Mouse (Mus musculus) MEL (cell line): ENCODE results near the gene Adgrb3. TPM values are rescaled to one million over a fixed set of nuclear protein-coding genes. Genes with fewer than 3 reads are reported as not detected.

Source experiments
- DNase-seq: peaks from one replicate; pipeline ENCODE4 v3.0.0; 2011; ENCODE audit warnings: low read depth, low spot score
- H3K27ac ChIP-seq: 2 replicates; pipeline ENCODE4 v1.5.1; 2012; ENCODE audit warnings: low read depth, mild to moderate bottlenecking, control low read depth, low read length, moderate library complexity; ENCODE audit not compliant: control insufficient read depth
- H3K27me3 ChIP-seq, 2 experiments: fragments of 150-350 bp in 1 of 2; sonication (generic) in 1 of 2; 2 replicates each; pipeline ENCODE4 v1.6.1; 2012; ENCODE audit warnings: low read length in 2 of 2, mild to moderate bottlenecking in 2 of 2, improper control_type of control experiment in 1 of 2, moderate library complexity in 1 of 2; ENCODE audit not compliant: insufficient read depth in 2 of 2, control insufficient read depth in 1 of 2
- H3K36me3 ChIP-seq, 2 experiments: 2 replicates each; pipeline ENCODE4 v1.6.1; 2012 to 2014; ENCODE audit warnings: low read length in 2 of 2, improper control_type of control experiment in 1 of 2, inconsistent platforms in 1 of 2, mild to moderate bottlenecking in 1 of 2; ENCODE audit not compliant: insufficient read depth in 2 of 2, control insufficient read depth in 1 of 2
- H3K4me1 ChIP-seq, 2 experiments: fragments of 150-350 bp in 1 of 2; sonication (generic) in 1 of 2; 2 replicates each; pipeline ENCODE4 v1.6.1; 2012; ENCODE audit warnings: low read length in 2 of 2, improper control_type of control experiment in 1 of 2, mild to moderate bottlenecking in 1 of 2; ENCODE audit not compliant: insufficient read depth in 2 of 2, control insufficient read depth in 1 of 2
- H3K4me3 ChIP-seq, 2 experiments: fragments of 150-350 bp in 1 of 2; sonication (generic) in 1 of 2; 2 replicates each; pipeline ENCODE4 v1.5.1; 2012; ENCODE audit warnings: low read depth in 2 of 2, low read length in 2 of 2, mild to moderate bottlenecking in 2 of 2, moderate library complexity in 2 of 2, control low read depth in 1 of 2, improper control_type of control experiment in 1 of 2; ENCODE audit not compliant: control insufficient read depth in 1 of 2, insufficient read depth in 1 of 2
- H3K79me2 ChIP-seq: 2 replicates; pipeline ENCODE4 v1.6.1; 2012; ENCODE audit warnings: mild to moderate bottlenecking, low read length, moderate library complexity; ENCODE audit not compliant: control insufficient read depth, poor library complexity, insufficient read depth
- H3K9ac ChIP-seq: 2 replicates; pipeline ENCODE4 v1.6.1; 2012; ENCODE audit warnings: low read depth, mild to moderate bottlenecking, control low read depth, low read length, moderate library complexity; ENCODE audit not compliant: control insufficient read depth, poor library complexity, severe bottlenecking
- H3K9me3 ChIP-seq: fragments of 150-350 bp; sonication (generic); replicated peaks from 2 replicates; pipeline ENCODE4 v1.6.1; 2012; ENCODE audit warnings: mild to moderate bottlenecking, low read length, improper control_type of control experiment, moderate library complexity; ENCODE audit not compliant: insufficient read depth
- BHLHE40 ChIP-seq: IDR thresholded peaks from 2 replicates; pipeline ENCODE4 v1.6.1; 2012; ENCODE audit warnings: low read depth, mild to moderate bottlenecking, inconsistent platforms, low read length, improper control_type of control experiment, borderline replicate concordance
- CHD1 ChIP-seq: IDR thresholded peaks from 2 replicates; pipeline ENCODE4 v1.6.1; 2012; ENCODE audit warnings: low read depth, mild to moderate bottlenecking, inconsistent platforms, low read length, improper control_type of control experiment
- CHD2 ChIP-seq: IDR thresholded peaks from 2 replicates; pipeline ENCODE4 v1.6.1; 2011; ENCODE audit warnings: low read length, improper control_type of control experiment
- CTCF ChIP-seq, 3 experiments: IDR thresholded peaks in 2 of 3; conservative IDR thresholded peaks in 1 of 3; 2 replicates each; pipeline ENCODE4 v1.5.1; 2011 to 2012; ENCODE audit warnings: low read length in 3 of 3, low read depth in 2 of 3, mild to moderate bottlenecking in 2 of 3, improper control_type of control experiment in 1 of 3, inconsistent platforms in 1 of 3, mixed read lengths in 1 of 3, moderate library complexity in 1 of 3; ENCODE audit not compliant: control insufficient read depth in 1 of 3, insufficient read depth in 1 of 3, poor library complexity in 1 of 3, severe bottlenecking in 1 of 3
- E2F4 ChIP-seq: IDR thresholded peaks from 2 replicates; pipeline ENCODE4 v1.6.1; 2011; ENCODE audit warnings: low read depth, low read length, improper control_type of control experiment, borderline replicate concordance
- ELF1 ChIP-seq: IDR thresholded peaks from 2 replicates; pipeline ENCODE4 v1.6.1; 2014; ENCODE audit warnings: low read depth, mild to moderate bottlenecking, inconsistent platforms, low read length, improper control_type of control experiment, moderate library complexity
- EP300 ChIP-seq, 2 experiments: IDR thresholded peaks; 2 replicates each; pipeline ENCODE4 v1.6.1; 2011; ENCODE audit warnings: improper control_type of control experiment in 2 of 2, low read length in 2 of 2, low read depth in 1 of 2, mild to moderate bottlenecking in 1 of 2
- HCFC1 ChIP-seq: IDR thresholded peaks from 2 replicates; pipeline ENCODE4 v1.6.1; 2012; ENCODE audit warnings: low read depth, mild to moderate bottlenecking, inconsistent platforms, low read length, improper control_type of control experiment, moderate library complexity
- KAT2A ChIP-seq: conservative IDR thresholded peaks from 2 replicates; pipeline ENCODE4 v1.6.1; 2012; ENCODE audit warnings: low read depth, low read length, improper control_type of control experiment, inconsistent platforms
- MAFK ChIP-seq: IDR thresholded peaks from 2 replicates; pipeline ENCODE4 v1.6.1; 2011; ENCODE audit warnings: low read depth, mild to moderate bottlenecking, low read length, improper control_type of control experiment, borderline replicate concordance
- MAX ChIP-seq: IDR thresholded peaks from 2 replicates; pipeline ENCODE4 v1.6.1; 2011; ENCODE audit warnings: low read length, improper control_type of control experiment
- MAZ ChIP-seq: IDR thresholded peaks from 2 replicates; pipeline ENCODE4 v1.6.1; 2012; ENCODE audit warnings: low read depth, mild to moderate bottlenecking, inconsistent platforms, low read length, improper control_type of control experiment
- MEF2A ChIP-seq: IDR thresholded peaks from 2 replicates; pipeline ENCODE4 v1.6.1; 2014; ENCODE audit warnings: low read depth, mild to moderate bottlenecking, inconsistent platforms, low read length, improper control_type of control experiment; ENCODE audit not compliant: poor library complexity, insufficient replicate concordance, severe bottlenecking; ENCODE audit errors: extremely low read depth
- MXI1 ChIP-seq: IDR thresholded peaks from 2 replicates; pipeline ENCODE4 v1.6.1; 2011; ENCODE audit warnings: mild to moderate bottlenecking, low read depth, low read length, improper control_type of control experiment
- MYC ChIP-seq: IDR thresholded peaks from 2 replicates; pipeline ENCODE4 v1.6.1; 2011; ENCODE audit warnings: low read depth, mild to moderate bottlenecking, low read length, improper control_type of control experiment, moderate library complexity
- NELFE ChIP-seq: IDR thresholded peaks from 2 replicates; pipeline ENCODE4 v1.6.1; 2011; ENCODE audit warnings: low read depth, low read length, improper control_type of control experiment
- POLR2A ChIP-seq, 2 experiments: IDR thresholded peaks; 2 replicates each; pipeline ENCODE4 v1.6.1; 2011 to 2012; ENCODE audit warnings: low read length in 2 of 2, mild to moderate bottlenecking in 2 of 2, control low read depth in 1 of 2, improper control_type of control experiment in 1 of 2, low read depth in 1 of 2, moderate library complexity in 1 of 2; ENCODE audit not compliant: control insufficient read depth in 1 of 2, insufficient read depth in 1 of 2, poor library complexity in 1 of 2
- POLR2AphosphoS2 ChIP-seq: IDR thresholded peaks from 2 replicates; pipeline ENCODE4 v1.6.1; 2011; ENCODE audit warnings: low read length, improper control_type of control experiment
- RAD21 ChIP-seq: IDR thresholded peaks from 2 replicates; pipeline ENCODE4 v1.6.1; 2011; ENCODE audit warnings: mild to moderate bottlenecking, low read depth, low read length, improper control_type of control experiment
- RCOR1 ChIP-seq: IDR thresholded peaks from 2 replicates; pipeline ENCODE4 v1.6.1; 2012; ENCODE audit warnings: low read depth, mild to moderate bottlenecking, inconsistent platforms, low read length, improper control_type of control experiment
- SIN3A ChIP-seq: IDR thresholded peaks from 2 replicates; pipeline ENCODE4 v1.6.1; 2012; ENCODE audit warnings: low read length, improper control_type of control experiment, inconsistent platforms
- SMC3 ChIP-seq: IDR thresholded peaks from 2 replicates; pipeline ENCODE4 v1.6.1; 2011; ENCODE audit warnings: low read depth, low read length, improper control_type of control experiment
- UBTF ChIP-seq: IDR thresholded peaks from 2 replicates; pipeline ENCODE4 v1.6.1; 2012; ENCODE audit warnings: low read depth, mild to moderate bottlenecking, inconsistent platforms, low read length, improper control_type of control experiment, moderate library complexity, borderline replicate concordance; ENCODE audit not compliant: insufficient read depth
- USF2 ChIP-seq, 2 experiments: IDR thresholded peaks; 2 replicates each; pipeline ENCODE4 v1.6.1; 2011 to 2012; ENCODE audit warnings: improper control_type of control experiment in 2 of 2, low read length in 2 of 2, borderline replicate concordance in 1 of 2, inconsistent platforms in 1 of 2, low read depth in 1 of 2, mild to moderate bottlenecking in 1 of 2; ENCODE audit not compliant: insufficient read depth in 1 of 2
- ZC3H11A ChIP-seq: IDR thresholded peaks from 2 replicates; pipeline ENCODE4 v1.6.1; 2012; ENCODE audit warnings: low read depth, mild to moderate bottlenecking, inconsistent platforms, low read length, improper control_type of control experiment
- ZMIZ1 ChIP-seq: IDR thresholded peaks from 2 replicates; pipeline ENCODE4 v1.6.1; 2012; ENCODE audit warnings: low read depth, mild to moderate bottlenecking, inconsistent platforms, low read length, improper control_type of control experiment, moderate library complexity
- polyA plus RNA-seq, 2 experiments: library from polyadenylated mRNA; stranded (reverse) in 1 of 2; unstranded in 1 of 2; fragments of >175 nt in 1 of 2; fragments of >200 nt in 1 of 2; gene quantifications; 2 replicates each; pipeline versions ENCODE4 v1.2.1 to v1.2.4; 2012; ENCODE audit warnings: low replicate concordance in 2 of 2, low read depth in 1 of 2; ENCODE audit not compliant: insufficient read length in 2 of 2, insufficient read depth in 1 of 2, missing spikeins in 1 of 2
- total RNA-seq: library from RNA; depleted of rRNA; stranded (reverse); fragments of 300-350 nt; gene quantifications from 2 replicates; pipeline ENCODE4 v1.2.3, GENCODE M21; 2012

Adgrb3 gene
- total and polyA plus RNA-seq, 3 experiments = not detected

DNA sequence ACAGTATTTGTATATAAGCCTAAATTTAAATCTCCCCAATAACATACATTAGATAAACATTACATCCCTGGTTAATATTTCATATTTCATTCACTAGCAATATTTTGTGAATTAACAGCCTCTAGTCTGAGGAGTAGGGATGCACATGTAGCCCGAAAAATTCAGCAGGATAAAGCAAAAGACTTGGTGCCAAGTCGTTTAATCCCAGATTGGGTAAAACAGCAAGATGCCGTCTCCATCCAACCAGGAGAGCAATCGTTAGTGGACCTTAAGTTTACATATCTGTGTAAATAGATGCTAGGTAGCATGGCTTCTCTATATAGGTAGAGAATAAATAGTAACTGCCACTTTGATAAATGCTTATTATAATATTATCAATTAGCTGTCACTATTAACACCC is 52.0 kb downstream of the Adgrb3 start:
- H3K9ac ChIP-seq = no peak overlapping the region
- TF ChIP-seq RAD21 = no peak
- no peak for TF ChIP-seq CTCF (IDR thresholded peaks at IDR 0.05 in 2 of 3, conservative IDR thresholded peaks at IDR 0.05 in 1 of 3; ENCODE audit: control insufficient read depth in 1 of 3, insufficient read depth in 1 of 3, low read depth in 2 of 3, low read length in 3 of 3, poor library complexity in 1 of 3, severe bottlenecking in 1 of 3)
- no peak for TF ChIP-seq HCFC1
- TF ChIP-seq POLR2AphosphoS2 = no peak
- no peak for TF ChIP-seq EP300 (IDR thresholded peaks at IDR 0.05; ENCODE audit: low read depth in 1 of 2, low read length in 2 of 2)
- TF ChIP-seq NELFE = no peak
- TF ChIP-seq MEF2A = no peak
- TF ChIP-seq MXI1 = no peak
- TF ChIP-seq CHD2 = no peak
- TF ChIP-seq MAZ = no peak
- TF ChIP-seq E2F4 = no peak
- TF ChIP-seq MAFK = no peak
- no peak for TF ChIP-seq SIN3A
- no peak for TF ChIP-seq BHLHE40
- no peak for TF ChIP-seq POLR2A (IDR thresholded peaks at IDR 0.05; ENCODE audit: control insufficient read depth in 1 of 2, insufficient read depth in 1 of 2, low read depth in 1 of 2, low read length in 2 of 2, poor library complexity in 1 of 2)
- H3K4me3 ChIP-seq = no peak overlapping the region
- H3K4me1 ChIP-seq = no peaks in the 10 kb centered on the region
- H3K9me3 ChIP-seq = no peaks in the 10 kb centered on the region
- no peak for DNase-seq
- no peaks in the 10 kb centered on the region for H3K36me3 ChIP-seq
- H3K79me2 ChIP-seq = no peaks in the 10 kb centered on the region
- no peaks in the 10 kb centered on the region for H3K27me3 ChIP-seq
- H3K27ac ChIP-seq = no peak overlapping the region

GRCm38 (mm10) chr1:25775440-25776130 is 53.9 kb downstream of the Adgrb3 start:
- TF ChIP-seq HCFC1 (no peak), POLR2AphosphoS2 (no peak), CTCF (IDR thresholded peaks at IDR 0.05 in 2 of 3, conservative IDR thresholded peaks at IDR 0.05 in 1 of 3; ENCODE audit: control insufficient read depth in 1 of 3, insufficient read depth in 1 of 3, low read depth in 2 of 3, low read length in 3 of 3, poor library complexity in 1 of 3, severe bottlenecking in 1 of 3) (no peak), USF2 (IDR thresholded peaks at IDR 0.05; ENCODE audit: borderline replicate concordance in 1 of 2, insufficient read depth in 1 of 2, low read depth in 1 of 2, low read length in 2 of 2) (no peak), UBTF (no peak), ZC3H11A (no peak), KAT2A (no peak), POLR2A (IDR thresholded peaks at IDR 0.05; ENCODE audit: control insufficient read depth in 1 of 2, insufficient read depth in 1 of 2, low read depth in 1 of 2, low read length in 2 of 2, poor library complexity in 1 of 2) (no peak), RCOR1 (no peak), MYC (no peak), MAX (no peak), CHD1 (no peak), MAFK (no peak), ELF1 (no peak), SMC3 (no peak), NELFE (no peak), ZMIZ1 (no peak)
- TF ChIP-seq, all 39 proteins: peak for 0
- Histone ChIP-seq H3K4me1 (no peaks in the 10 kb centered on the region), H3K27ac (no peak overlapping the region), H3K9ac (no peak overlapping the region), H3K79me2 (no peaks in the 10 kb centered on the region), H3K36me3 (no peaks in the 10 kb centered on the region), H3K4me3 (no peak overlapping the region), H3K9me3 (no peaks in the 10 kb centered on the region), H3K27me3 (no peaks in the 10 kb centered on the region)
- DNase-seq = no peak
